Mouse (Mus musculus) brain, embryonic 14.5 days (tissue): ENCODE measurements at regions not wholly inside any gene's neighbourhood (a gene's known extent, or its start where the extent isn't known, plus 50 kb on each side); places are given as distances from the start of the nearest gene placed in this dataset.
A peak's percentile ranks its signal among the peaks of the same experiment; 100 is the strongest.

ENCODE experiments used
- DNase-seq: peaks from one replicate; pipeline ENCODE4 v3.0.0-alpha.2; 2011; ENCODE audit warnings: low read depth
- CTCF ChIP-seq: fragments of 200-500 bp; IDR thresholded peaks from 2 replicates; pipeline ENCODE4 v1.5.1; 2012; ENCODE audit warnings: inconsistent platforms, mild to moderate bottlenecking, moderate library complexity, borderline replicate concordance; ENCODE audit not compliant: insufficient read depth, insufficient read length; ENCODE audit errors: extremely low read depth
- POLR2A ChIP-seq: fragments of 200-500 bp; IDR thresholded peaks from 2 replicates; pipeline ENCODE4 v1.6.1; 2012; ENCODE audit warnings: mild to moderate bottlenecking, inconsistent platforms, borderline replicate concordance; ENCODE audit not compliant: poor library complexity, insufficient read depth, insufficient read length, severe bottlenecking; ENCODE audit errors: extremely low read depth

- peak; percentile 67 for DNase-seq
- TF ChIP-seq POLR2A (no peak), CTCF (no peak)
These were observed 60.7 kb upstream of the Lrig1 start for GRCm38 (mm10) chr6:94760629-94761111.

DNA sequence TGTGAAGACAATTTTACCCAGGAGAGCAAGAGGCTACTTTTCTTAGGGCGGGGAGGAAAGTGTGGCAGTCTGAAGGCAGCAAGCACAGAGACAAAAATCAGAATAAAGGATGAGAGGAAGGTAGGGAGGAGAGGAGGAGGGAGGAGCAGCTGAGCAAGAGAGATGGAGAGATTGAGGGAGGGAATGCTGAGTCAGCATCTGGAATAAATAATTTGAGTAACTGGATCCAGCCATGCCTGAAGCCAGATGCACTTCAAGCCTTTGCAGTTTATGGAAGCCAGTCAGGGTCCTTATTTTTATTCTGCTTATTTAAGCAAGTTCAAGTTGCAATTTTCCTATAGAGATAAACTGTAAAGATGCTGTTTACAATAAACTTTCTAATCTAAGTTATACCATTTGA lies 59.7 kb upstream of the Lrig1 start:
- TF ChIP-seq CTCF: no peak
- TF ChIP-seq POLR2A: no peak
- DNase-seq: no peak

DNA sequence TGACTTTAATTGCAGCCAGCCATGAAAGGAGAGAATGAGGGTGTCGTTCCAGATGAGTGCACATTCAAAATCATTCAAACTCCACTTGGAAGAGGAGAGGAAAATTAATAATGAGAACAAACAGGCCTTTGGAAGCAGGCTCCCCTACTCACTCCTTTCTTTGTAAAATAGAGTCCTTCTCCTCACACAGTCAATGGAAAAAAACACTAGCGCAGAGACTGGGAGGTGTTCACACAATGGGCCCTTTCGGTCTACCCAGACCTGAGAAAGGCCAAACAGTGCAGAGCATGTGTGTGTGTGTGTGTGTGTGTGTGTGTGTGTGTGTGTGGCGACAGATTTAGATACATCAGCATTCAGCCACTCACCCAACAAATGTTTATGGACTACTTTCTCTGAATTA lies 56.0 kb upstream of the Lrig1 start:
- TF ChIP-seq CTCF (no peak), POLR2A (no peak)
- peak; percentile 92 for DNase-seq

- DNase-seq: peak; percentile 88
- no peak for TF ChIP-seq CTCF
These were observed 55.4 kb upstream of the Lrig1 start for GRCm38 (mm10) chr6:94755297-94755831.

DNA sequence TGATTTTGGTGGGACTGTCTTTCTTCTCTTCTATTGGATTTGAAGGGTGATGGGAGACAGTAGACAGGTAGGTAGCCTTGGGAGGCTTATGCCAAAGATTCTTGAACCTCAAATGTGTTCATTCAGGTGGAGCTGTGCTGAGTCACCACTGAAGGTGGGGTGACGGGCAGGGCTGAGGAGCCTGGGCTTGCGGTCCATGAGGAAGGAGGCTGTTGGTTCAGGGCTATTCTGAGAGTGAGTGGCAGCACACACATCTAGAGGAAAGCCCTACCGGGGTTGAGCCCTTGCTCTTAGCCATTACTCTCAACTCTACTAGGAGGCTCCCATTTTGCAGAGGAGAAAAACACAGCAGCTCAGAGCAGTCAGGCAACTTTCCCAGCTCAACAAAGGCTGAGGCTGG lies 54.6 kb upstream of the Lrig1 start:
- no peak for DNase-seq
- TF ChIP-seq CTCF (no peak), POLR2A (no peak)

GRCm38 (mm10) chr6:94751101-94751440 lies 51.1 kb upstream of the Lrig1 start:
- TF ChIP-seq CTCF: peak; percentile 65; the same call in 1 of the 2 replicates
- TF ChIP-seq POLR2A: no peak
- peak; percentile 52 for DNase-seq

- TF ChIP-seq CTCF: no peak
- TF ChIP-seq POLR2A: no peak
- DNase-seq: peak; percentile 86
These were observed 50.5 kb upstream of the Lrig1 start for GRCm38 (mm10) chr6:94750228-94751100.
